Mouse (Mus musculus) hindbrain, embryonic 16.5 days (tissue): Measurements from ENCODE around the gene Atrip. TPM values are rescaled to one million over a fixed set of nuclear protein-coding genes. Genes with fewer than 3 reads are reported as not detected.

Experiments used
- ATAC-seq: fragments of 200-750 bp; cut with Nextera tagmentation; 2 replicates; pipeline ENCODE4 v1.8.0; 2017; ENCODE audit warnings: moderate TSS enrichment, moderate library complexity
- H3K27ac ChIP-seq: fragments of 300-500 bp; sonication (generic); 2 replicates; pipeline ENCODE4 v1.5.1; 2014; ENCODE audit warnings: low read depth, mild to moderate bottlenecking, control low read depth, low read length, moderate library complexity
- H3K27me3 ChIP-seq: fragments of 300-500 bp; sonication (generic); replicated peaks from 2 replicates; pipeline ENCODE4 v1.6.1; 2014; ENCODE audit warnings: low read length; ENCODE audit not compliant: control insufficient read depth, insufficient read depth
- H3K36me3 ChIP-seq: fragments of 300-500 bp; sonication (generic); 2 replicates; pipeline ENCODE4 v1.6.1; 2014; ENCODE audit warnings: mild to moderate bottlenecking, low read length, moderate library complexity, mixed read lengths; ENCODE audit not compliant: control insufficient read depth, insufficient read depth
- H3K4me1 ChIP-seq: fragments of 300-500 bp; sonication (generic); 2 replicates; pipeline ENCODE4 v1.6.1; 2014; ENCODE audit warnings: low read depth, low read length; ENCODE audit not compliant: control insufficient read depth, insufficient read depth
- H3K4me2 ChIP-seq: fragments of 300-500 bp; sonication (generic); 2 replicates; pipeline ENCODE4 v1.6.1; 2014; ENCODE audit warnings: mild to moderate bottlenecking, low read length, control low read depth, moderate library complexity
- H3K4me3 ChIP-seq: fragments of 300-500 bp; sonication (generic); 2 replicates; pipeline ENCODE4 v1.5.1; 2014; ENCODE audit warnings: mild to moderate bottlenecking, low read length, control low read depth, moderate library complexity
- H3K9ac ChIP-seq: fragments of 300-500 bp; sonication (generic); 2 replicates; pipeline ENCODE4 v1.6.1; 2014; ENCODE audit warnings: low read depth, mild to moderate bottlenecking, control low read depth, low read length, moderate library complexity
- H3K9me3 ChIP-seq: fragments of 300-500 bp; sonication (generic); 2 replicates; pipeline ENCODE4 v1.6.1; 2014; ENCODE audit warnings: mild to moderate bottlenecking, low read length, moderate library complexity; ENCODE audit not compliant: control insufficient read depth
- WGBS: fragments of 180-500 bp; shearing (Covaris S2); extraction: QIAGEN DNeasy Blood & Tissue Kit; methylation state at CpG from one replicate; pipeline ENCODE4 v1.1.7; 2014; 5-methylcytosine and 5-hydroxymethylcytosine counted together
- polyA plus RNA-seq: library from polyadenylated mRNA; unstranded; fragments of >200 nt; fragmentation: Nextera tagmentation; extraction: Ambion mirVana; gene quantifications from 2 replicates; pipeline ENCODE4 v1.2.1, GENCODE M21; 2015

Atrip gene
- polyA plus RNA-seq, 1 experiment from 2014 or later = 31.8 TPM

- H3K27me3 ChIP-seq = no peaks in the 10 kb centered on the region
- H3K4me2 ChIP-seq = no peak overlapping the region
- 80% methylated on average over 7 of the region's 8 CpGs for WGBS
- H3K9ac ChIP-seq = no peak overlapping the region
- peaks cover 2% of the 10 kb centered on the region; the same call in 1 of the 2 replicates for H3K36me3 ChIP-seq
- H3K4me3 ChIP-seq = no peak overlapping the region
- no peak overlapping the region for H3K27ac ChIP-seq
- H3K4me1 ChIP-seq = no peaks in the 10 kb centered on the region
- ATAC-seq = no peak
- no peaks in the 10 kb centered on the region for H3K9me3 ChIP-seq
These were observed 46.4 kb downstream of the Atrip start for GRCm38 (mm10) chr9:109027521-109027920.

- H3K27me3 ChIP-seq = no peaks in the 10 kb centered on the region
- H3K4me2 ChIP-seq = no peak overlapping the region
- no peaks in the 10 kb centered on the region for H3K4me1 ChIP-seq
- no peak overlapping the region for H3K27ac ChIP-seq
- 93% methylated on average over 17 of the region's 17 CpGs for WGBS
- no peak overlapping the region for H3K4me3 ChIP-seq
- no peak overlapping the region for H3K9ac ChIP-seq
- no peaks in the 10 kb centered on the region for H3K9me3 ChIP-seq
- peaks cover 2% of the 10 kb centered on the region; the same call in 1 of the 2 replicates for H3K36me3 ChIP-seq
- ATAC-seq = no peak
These were observed 50.8 kb downstream of the Atrip start for GRCm38 (mm10) chr9:109022866-109023685.

- Histone ChIP-seq H3K4me2 (no peak overlapping the region), H3K9ac (no peak overlapping the region), H3K9me3 (no peaks in the 10 kb centered on the region), H3K27me3 (no peaks in the 10 kb centered on the region), H3K4me3 (no peak overlapping the region), H3K27ac (no peak overlapping the region), H3K36me3 (peaks cover 2% of the 10 kb centered on the region; the same call in 1 of the 2 replicates), H3K4me1 (no peaks in the 10 kb centered on the region)
- 86% methylated on average over 4 of the region's 4 CpGs for WGBS
- no peak for ATAC-seq
These were observed 52.5 kb downstream of the Atrip start for GRCm38 (mm10) chr9:109021428-109021827.

- Histone ChIP-seq H3K27me3 (no peaks in the 10 kb centered on the region), H3K4me1 (no peaks in the 10 kb centered on the region), H3K27ac (no peak overlapping the region), H3K9ac (no peak overlapping the region), H3K36me3 (0 out of 2 replicates have a peak, but pooled peaks cover 6% of the 10 kb centered on the region), H3K4me2 (no peak overlapping the region), H3K9me3 (no peaks in the 10 kb centered on the region), H3K4me3 (no peak overlapping the region)
- WGBS = 68% methylated on average over 11 of the region's 11 CpGs
- ATAC-seq = no peak
These were observed 56.8 kb downstream of the Atrip start for GRCm38 (mm10) chr9:109016973-109017604.

GRCm38 (mm10) chr9:109015397-109015796, 58.5 kb downstream of the Atrip start:
- no peaks in the 10 kb centered on the region for H3K27me3 ChIP-seq
- H3K36me3 ChIP-seq = 0 out of 2 replicates have a peak, but pooled peaks cover 6% of the 10 kb centered on the region
- WGBS = 74% methylated on average over 8 of the region's 8 CpGs
- no peak overlapping the region for H3K27ac ChIP-seq
- no peaks in the 10 kb centered on the region for H3K9me3 ChIP-seq
- H3K4me3 ChIP-seq = no peak overlapping the region
- ATAC-seq = no peak
- no peaks in the 10 kb centered on the region for H3K4me1 ChIP-seq
- no peak overlapping the region for H3K4me2 ChIP-seq
- no peak overlapping the region for H3K9ac ChIP-seq

GRCm38 (mm10) chr9:109010316-109010690, 63.6 kb downstream of the Atrip start:
- H3K9me3 ChIP-seq = no peaks in the 10 kb centered on the region
- no peak overlapping the region for H3K4me3 ChIP-seq
- 84% methylated on average over 14 of the region's 14 CpGs for WGBS
- ATAC-seq = no peak
- H3K9ac ChIP-seq = no peak overlapping the region
- H3K27ac ChIP-seq = no peak overlapping the region
- peaks cover 9% of the 10 kb centered on the region; the same call in 1 of the 2 replicates for H3K36me3 ChIP-seq
- no peak overlapping the region for H3K4me2 ChIP-seq
- H3K4me1 ChIP-seq = no peaks in the 10 kb centered on the region
- H3K27me3 ChIP-seq = no peaks in the 10 kb centered on the region

- H3K9me3 ChIP-seq = no peaks in the 10 kb centered on the region
- peaks cover 9% of the 10 kb centered on the region; the same call in 1 of the 2 replicates for H3K36me3 ChIP-seq
- no peak for ATAC-seq
- 57% methylated on average over 17 of the region's 17 CpGs for WGBS
- no peak overlapping the region for H3K4me3 ChIP-seq
- no peak overlapping the region for H3K9ac ChIP-seq
- H3K27me3 ChIP-seq = no peaks in the 10 kb centered on the region
- H3K4me2 ChIP-seq = no peak overlapping the region
- H3K27ac ChIP-seq = no peak overlapping the region
- H3K4me1 ChIP-seq = no peaks in the 10 kb centered on the region
These were observed 64.1 kb downstream of the Atrip start for GRCm38 (mm10) chr9:109009636-109010315.

- whole genome bisulfite sequencing = 67% methylated on average over 10 of the region's 10 CpGs
- Histone ChIP-seq H3K27me3 (no peaks in the 10 kb centered on the region), H3K27ac (no peak overlapping the region), H3K4me1 (no peaks in the 10 kb centered on the region), H3K9ac (no peak overlapping the region), H3K9me3 (no peaks in the 10 kb centered on the region), H3K4me3 (no peak overlapping the region), H3K36me3 (peaks cover 9% of the 10 kb centered on the region; the same call in 1 of the 2 replicates), H3K4me2 (no peak overlapping the region)
- no peak for ATAC-seq
These were observed 64.8 kb downstream of the Atrip start for GRCm38 (mm10) chr9:109008994-109009635.
